Mouse (Mus musculus) liver, embryonic 14 days (tissue): ENCODE data around the gene Ern2. TPM values are rescaled to one million over a fixed set of nuclear protein-coding genes. Genes with fewer than 3 reads are reported as not detected.

ENCODE experiments used
- polyA plus RNA-seq: library from polyadenylated mRNA; depleted of rRNA; stranded (reverse); fragments of >200 nt; gene quantifications from 2 replicates; pipeline ENCODE4 v1.2.3, GENCODE M21; 2012; rRNA removed

Gene Ern2
- polyA plus RNA-seq: not detected in 2 replicates

GRCm38 (mm10) chr7:122186043-122186442 lies at the start of gene Ern2:
Ern2 (minus strand) TSS chr7:122186207.

DNA sequence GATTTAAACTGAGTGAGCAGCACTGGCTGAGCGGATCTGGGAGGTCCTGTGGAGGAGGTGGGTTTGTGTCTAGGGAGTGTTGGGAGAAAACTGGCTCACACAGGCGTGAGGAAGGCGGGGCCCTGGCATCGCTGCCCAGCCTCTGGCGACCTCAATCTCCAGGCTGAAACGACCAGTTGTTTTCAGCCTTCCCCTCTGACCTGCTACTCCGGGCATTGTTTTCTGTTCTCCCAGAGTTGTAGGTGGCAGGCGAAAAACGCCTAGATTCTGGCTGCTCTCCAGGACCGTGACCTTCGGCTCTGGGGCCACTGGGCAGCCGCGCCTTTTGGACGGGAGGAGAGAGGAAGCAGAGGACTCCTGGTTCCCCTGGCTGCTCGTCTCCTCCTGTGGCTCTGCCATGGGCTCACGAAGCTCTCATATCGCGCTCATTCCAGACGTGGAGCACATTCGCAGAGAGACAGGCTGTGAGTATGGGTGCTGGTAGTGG lies 33.4 kb upstream of the Ern2 start, which contains the start of gene Chp2:
Chp2 (plus strand) TSS at position 182 of the 487 bp plus-strand sequence.

GRCm38 (mm10) chr7:122158915-122159902 lies 26.8 kb downstream of the Ern2 start, which contains the start of gene Plk1:
Plk1 (plus strand) TSS chr7:122159439.

DNA sequence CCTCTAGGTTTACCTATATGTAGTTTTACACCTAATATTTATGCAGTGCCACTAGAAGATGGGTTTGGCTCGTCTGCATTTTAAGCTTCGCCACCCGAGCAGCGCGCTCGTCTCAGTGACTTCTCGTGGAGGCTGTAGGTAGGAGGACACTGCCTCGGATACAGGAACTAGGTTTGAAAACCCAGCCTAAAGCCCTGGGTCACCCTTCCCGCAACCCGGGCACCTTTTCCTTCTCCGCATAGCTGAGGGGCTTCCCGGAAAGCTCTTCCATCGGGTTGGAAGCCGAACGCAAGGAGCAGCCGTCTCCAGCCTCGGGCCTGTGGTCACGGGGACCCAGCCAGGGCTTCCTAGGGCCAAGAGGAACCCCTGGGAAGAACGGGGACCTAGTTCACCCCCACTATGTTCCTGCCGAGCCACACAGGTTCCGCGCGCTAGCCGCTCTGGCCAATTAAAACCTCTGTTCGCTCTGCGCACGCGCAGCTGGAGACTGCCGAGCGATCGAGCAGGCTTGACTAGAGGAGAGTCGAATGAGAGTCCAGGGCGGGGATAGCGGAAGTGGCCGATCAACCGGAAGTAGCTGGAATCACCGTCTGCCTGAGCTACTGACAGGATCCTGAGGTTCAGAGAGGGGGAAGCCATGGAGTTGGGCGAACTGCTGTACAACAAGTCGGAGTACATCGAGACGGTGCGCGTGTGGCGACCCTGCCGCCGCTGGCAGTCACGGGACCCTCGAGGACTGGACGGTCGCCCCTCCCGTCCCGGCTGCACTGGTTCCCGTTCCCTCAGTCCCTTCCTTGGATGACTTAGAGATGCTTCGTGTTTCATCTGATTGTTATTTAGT lies 53.3 kb downstream of the Ern2 start, which contains the start of the genes Palb2 and Dctn5:
Palb2 (minus strand) TSS at position 489 of the 841 bp plus-strand sequence.
Dctn5 (plus strand) TSS at position 545 of the 841 bp plus-strand sequence.

Other genes with a start within 250 kb of the Ern2 start
- 6.0 and 6.9 TPM in 2 replicates for gene Cog7, start 204.5 kb downstream of the Ern2 start, polyA plus RNA-seq
- 18.0 and 23.2 TPM in 2 replicates for gene Gga2, start 165.0 kb downstream of the Ern2 start, polyA plus RNA-seq
- gene Ubfd1, start 119.0 kb downstream of the Ern2 start, polyA plus RNA-seq: 11.3 and 13.3 TPM in 2 replicates
- gene Ears2, start 118.9 kb downstream of the Ern2 start, polyA plus RNA-seq: 3.6 and 4.1 TPM in 2 replicates
- 74.9 and 89.4 TPM in 2 replicates for gene Ndufab1, start 84.3 kb downstream of the Ern2 start, polyA plus RNA-seq
- 9.3 and 9.5 TPM in 2 replicates for gene Palb2, start 53.2 kb downstream of the Ern2 start, polyA plus RNA-seq
- 31.4 and 36.7 TPM in 2 replicates for gene Dctn5, start 53.2 kb downstream of the Ern2 start, polyA plus RNA-seq
- gene Plk1, start 26.8 kb downstream of the Ern2 start, polyA plus RNA-seq: 55.1 and 65.3 TPM in 2 replicates
- gene Chp2, start 33.3 kb upstream of the Ern2 start, polyA plus RNA-seq: 0.97 and 1.1 TPM in 2 replicates
- gene Prkcb, start 102.5 kb upstream of the Ern2 start, polyA plus RNA-seq: 1.3 and 2.0 TPM in 2 replicates